ENCODE assay signal across 8 mouse cellular contexts in genomic region chr1:44551461-44552370, GRCm38 (mm10). TPM values are rescaled to one million over a fixed set of nuclear protein-coding genes. Genes with fewer than 3 reads are reported as not detected.
DNase-seq lines count a peak whose midpoint lies in the region; ATAC-seq lines count a peak whose summit lies in the region.

TSS of gene Gulp1 (plus strand) at chr1:44551511.

- peak within 1 kb of the TSS; percentile 92 for H3K27ac ChIP-seq in embryonic facial prominence, embryonic 15.5 days (replicated peaks)
- H3K27ac ChIP-seq in heart, embryonic 10.5 days = peak within 1 kb of the TSS; percentile 94
- H3K27ac ChIP-seq in kidney, embryonic 14.5 days (ENCODE audit: low read depth, low read length) = peak within 1 kb of the TSS; percentile 90
- H3K27ac ChIP-seq in limb, embryonic 15.5 days = peak within 1 kb of the TSS; percentile 97
- H3K27ac ChIP-seq in midbrain, embryonic 15.5 days = peak within 1 kb of the TSS; percentile 36
- peak within 1 kb of the TSS; percentile 89 for H3K27ac ChIP-seq in stomach, embryonic 15.5 days

- peak within 1 kb of the TSS; percentile 71 for H3K4me2 ChIP-seq in embryonic facial prominence, embryonic 15.5 days (replicated peaks)
- H3K4me2 ChIP-seq in kidney, embryonic 14.5 days (replicated peaks; ENCODE audit: low read depth, low read length) = peak within 1 kb of the TSS; percentile 81
- peak within 1 kb of the TSS; percentile 63 for H3K4me2 ChIP-seq in limb, embryonic 15.5 days
- H3K4me2 ChIP-seq in midbrain, embryonic 15.5 days = peak within 1 kb of the TSS; percentile 96
- H3K4me2 ChIP-seq in stomach, embryonic 15.5 days = peak within 1 kb of the TSS; percentile 77

- WGBS in embryonic facial prominence, embryonic 15.5 days = under 1% methylated on average over 55 of the region's 55 CpGs
- under 1% methylated on average over 55 of the region's 55 CpGs for WGBS in heart, embryonic 10.5 days
- 0% methylated on average over 55 of the region's 55 CpGs for WGBS in kidney, embryonic 14.5 days
- WGBS in limb, embryonic 15.5 days = under 1% methylated on average over 54 of the region's 55 CpGs
- WGBS in midbrain, embryonic 15.5 days = under 1% methylated on average over 55 of the region's 55 CpGs
- 0% methylated on average over 55 of the region's 55 CpGs for WGBS in stomach, embryonic 15.5 days

- no peaks in the 10 kb centered on the region for H3K27me3 ChIP-seq in embryonic facial prominence, embryonic 15.5 days
- H3K27me3 ChIP-seq in heart, embryonic 10.5 days (ENCODE audit: insufficient read depth, poor library complexity, severe bottlenecking) = no peaks in the 10 kb centered on the region
- H3K27me3 ChIP-seq in kidney, embryonic 14.5 days (ENCODE audit: control insufficient read depth, insufficient read depth, low read length) = no peaks in the 10 kb centered on the region
- H3K27me3 ChIP-seq in limb, embryonic 15.5 days = no peaks in the 10 kb centered on the region
- H3K27me3 ChIP-seq in midbrain, embryonic 15.5 days (replicated peaks) = no peaks in the 10 kb centered on the region
- H3K27me3 ChIP-seq in stomach, embryonic 15.5 days (replicated peaks) = no peaks in the 10 kb centered on the region

- H3K4me3 ChIP-seq in embryonic facial prominence, embryonic 15.5 days (replicated peaks) = peak within 1 kb of the TSS; percentile 74
- peak within 1 kb of the TSS; percentile 87 for H3K4me3 ChIP-seq in heart, embryonic 10.5 days
- H3K4me3 ChIP-seq in kidney, embryonic 14.5 days (ENCODE audit: low read length) = peak within 1 kb of the TSS; percentile 77
- H3K4me3 ChIP-seq in limb, embryonic 15.5 days = peak within 1 kb of the TSS; percentile 76
- H3K4me3 ChIP-seq in midbrain, embryonic 15.5 days = peak within 1 kb of the TSS; percentile 66
- H3K4me3 ChIP-seq in stomach, embryonic 15.5 days (replicated peaks) = peak within 1 kb of the TSS; percentile 79

- no peaks in the 10 kb centered on the region for H3K36me3 ChIP-seq in embryonic facial prominence, embryonic 15.5 days
- no peaks in the 10 kb centered on the region for H3K36me3 ChIP-seq in heart, embryonic 10.5 days
- H3K36me3 ChIP-seq in kidney, embryonic 14.5 days (ENCODE audit: control insufficient read depth, insufficient read depth, low read length) = no peaks in the 10 kb centered on the region
- no peaks in the 10 kb centered on the region for H3K36me3 ChIP-seq in limb, embryonic 15.5 days
- H3K36me3 ChIP-seq in midbrain, embryonic 15.5 days (replicated peaks) = no peaks in the 10 kb centered on the region
- H3K36me3 ChIP-seq in stomach, embryonic 15.5 days = no peaks in the 10 kb centered on the region

- ATAC-seq in embryonic facial prominence, embryonic 15.5 days (ENCODE audit: insufficient number of reproducible peaks, low FRiP score, low TSS enrichment, low read depth) = peak; percentile 93
- ATAC-seq in kidney, embryonic 14.5 days (ENCODE audit: low FRiP score, low TSS enrichment) = peak; percentile 94
- peak; percentile 82 for ATAC-seq in limb, embryonic 15.5 days (ENCODE audit: insufficient number of reproducible peaks, low FRiP score, low TSS enrichment, low read depth)
- ATAC-seq in midbrain, embryonic 15.5 days (replicated peaks) = peak; percentile 92
- peak; percentile 86 for ATAC-seq in stomach, embryonic 15.5 days (ENCODE audit: insufficient read depth, low FRiP score, low read depth)

- H3K9me3 ChIP-seq in embryonic facial prominence, embryonic 15.5 days (replicated peaks) = no peaks in the 10 kb centered on the region
- no peaks in the 10 kb centered on the region for H3K9me3 ChIP-seq in heart, embryonic 10.5 days
- no peaks in the 10 kb centered on the region for H3K9me3 ChIP-seq in kidney, embryonic 14.5 days (ENCODE audit: control insufficient read depth, low read length)
- H3K9me3 ChIP-seq in limb, embryonic 15.5 days = no peaks in the 10 kb centered on the region
- no peaks in the 10 kb centered on the region for H3K9me3 ChIP-seq in midbrain, embryonic 15.5 days
- H3K9me3 ChIP-seq in stomach, embryonic 15.5 days = no peaks in the 10 kb centered on the region

- H3K9ac ChIP-seq in embryonic facial prominence, embryonic 15.5 days = peak within 1 kb of the TSS; percentile 78
- peak within 1 kb of the TSS; percentile 79 for H3K9ac ChIP-seq in kidney, embryonic 14.5 days (ENCODE audit: low read depth, low read length)
- peak within 1 kb of the TSS; percentile 82 for H3K9ac ChIP-seq in limb, embryonic 15.5 days
- H3K9ac ChIP-seq in midbrain, embryonic 15.5 days = peak within 1 kb of the TSS; percentile 51
- peak within 1 kb of the TSS; percentile 63 for H3K9ac ChIP-seq in stomach, embryonic 15.5 days

- 0 out of 2 replicates have a peak, but pooled peaks cover 7% of the 10 kb centered on the region for H3K4me1 ChIP-seq in embryonic facial prominence, embryonic 15.5 days
- peaks cover 27% of the 10 kb centered on the region for H3K4me1 ChIP-seq in heart, embryonic 10.5 days
- peaks cover 10% of the 10 kb centered on the region for H3K4me1 ChIP-seq in kidney, embryonic 14.5 days (ENCODE audit: control insufficient read depth, insufficient read depth, low read length)
- H3K4me1 ChIP-seq in limb, embryonic 15.5 days = peaks cover 13% of the 10 kb centered on the region
- H3K4me1 ChIP-seq in midbrain, embryonic 15.5 days = peaks cover 15% of the 10 kb centered on the region
- no peaks in the 10 kb centered on the region for H3K4me1 ChIP-seq in stomach, embryonic 15.5 days

- DNase-seq in spleen, adult 18-20 months = peak; percentile 5 to 13
- DNase-seq in spleen, postnatal 14 days (ENCODE audit: low spot score in 2 of 2) = no peak
- peak; percentile 88 for DNase-seq in heart, embryonic 10.5 days (ENCODE audit: low spot score)

RNA-seq across cellular contexts. Expression of gene Gulp1, which starts in this region (rescaled TPM):
- 22.4 and 24.5 TPM in 2 replicates for polyA plus RNA-seq in embryonic facial prominence, embryonic 15.5 days (2015; fragmentation: Nextera tagmentation; extraction: Ambion mirVana)
- polyA plus RNA-seq in heart, embryonic 10.5 days (2016; fragmentation: Nextera tagmentation; extraction: Ambion mirVana) = 15.6 TPM in 2 replicates
- 21.7 and 23.6 TPM in 2 replicates for polyA plus RNA-seq in kidney, embryonic 14.5 days (2014; fragmentation: Nextera tagmentation; extraction: Ambion mirVana)
- polyA plus RNA-seq in limb, embryonic 15.5 days (2015; fragmentation: Nextera tagmentation; extraction: Ambion mirVana) = 40.6 and 43.6 TPM in 2 replicates
- 6.9 and 7.5 TPM in 2 replicates for polyA plus RNA-seq in midbrain, embryonic 15.5 days (2015; fragmentation: Nextera tagmentation; extraction: Ambion mirVana)
- polyA plus RNA-seq in stomach, embryonic 15.5 days (2015; fragmentation: Nextera tagmentation; extraction: Ambion mirVana) = 18.8 and 19.0 TPM in 2 replicates

Comparison
In these comparisons a context has a peak if more than half of its experiments do, and no peak if none do; other contexts are left out.
1. DNase-seq: peak in spleen, adult 18-20 months (2 of 2) and heart, embryonic 10.5 days (single experiment); none in spleen, postnatal 14 days (0 of 2).
2. H3K27ac ChIP-seq: peak in every context shown above with its lines; median percentile 97 in limb, embryonic 15.5 days; 94 in heart, embryonic 10.5 days; 92 in embryonic facial prominence, embryonic 15.5 days; 90 in kidney, embryonic 14.5 days; 89 in stomach, embryonic 15.5 days; 36 in midbrain, embryonic 15.5 days.
3. Peak in every context shown above with its lines, with median percentiles within 50 percentile points of each other: ATAC-seq, H3K4me2 ChIP-seq, H3K4me3 ChIP-seq and H3K9ac ChIP-seq.